Mouse (Mus musculus) A20 (cell line): ENCODE measurements around the gene Tmem88.

Experiments
- DNase-seq: peaks from one replicate; pipeline ENCODE4 v3.0.0-alpha.2; 2011; ENCODE audit warnings: low read depth, low spot score

The Tmem88 gene

GRCm38 (mm10) chr11:69382478-69383105 lies 15.4 kb downstream of the Tmem88 start:
- DNase-seq: no peak

GRCm38 (mm10) chr11:69381356-69381755 lies 16.7 kb downstream of the Tmem88 start:
- no peak for DNase-seq

- no peak for DNase-seq
These were observed 18.4 kb downstream of the Tmem88 start for GRCm38 (mm10) chr11:69379600-69379999.

GRCm38 (mm10) chr11:69377766-69378165 lies 20.3 kb downstream of the Tmem88 start:
- DNase-seq: no peak

- no peak for DNase-seq
These were observed 22.4 kb downstream of the Tmem88 start for GRCm38 (mm10) chr11:69375646-69376045.

GRCm38 (mm10) chr11:69373223-69373965 lies 24.6 kb downstream of the Tmem88 start:
- no peak for DNase-seq

GRCm38 (mm10) chr11:69372780-69373170 lies 25.3 kb downstream of the Tmem88 start:
- DNase-seq: peak; percentile 41

GRCm38 (mm10) chr11:69372056-69372779 lies 25.8 kb downstream of the Tmem88 start:
- no peak for DNase-seq

- no peak for DNase-seq
These were observed 26.4 kb downstream of the Tmem88 start for GRCm38 (mm10) chr11:69371601-69372000.

- no peak for DNase-seq
These were observed 27.2 kb downstream of the Tmem88 start for GRCm38 (mm10) chr11:69370817-69371215.

GRCm38 (mm10) chr11:69369990-69370816 lies 27.8 kb downstream of the Tmem88 start:
- DNase-seq: no peak

GRCm38 (mm10) chr11:69369215-69369989 lies 28.6 kb downstream of the Tmem88 start, which contains the start of gene Chd3:
Gene Chd3 (minus strand): TSS chr11:69369406.
- peak; percentile 51 for DNase-seq

GRCm38 (mm10) chr11:69368356-69369214 lies 29.4 kb downstream of the Tmem88 start:
- DNase-seq: peak; percentile 57

GRCm38 (mm10) chr11:69367616-69368355 lies 30.2 kb downstream of the Tmem88 start:
- DNase-seq: peak; percentile 75

- peak; percentile 62 for DNase-seq
These were observed 31.0 kb downstream of the Tmem88 start for GRCm38 (mm10) chr11:69366855-69367615.

GRCm38 (mm10) chr11:69366157-69366854 lies 31.7 kb downstream of the Tmem88 start:
- DNase-seq: peak; percentile 89

- DNase-seq: no peak
These were observed 32.3 kb downstream of the Tmem88 start for GRCm38 (mm10) chr11:69365722-69366121.

- no peak for DNase-seq
These were observed 33.1 kb downstream of the Tmem88 start for GRCm38 (mm10) chr11:69364910-69365309.
